Mouse (Mus musculus): Measurements from ENCODE around the gene Hist1h4m. TPM values are rescaled to one million over a fixed set of nuclear protein-coding genes. Genes with fewer than 3 reads are reported as not detected.
"Not testable (repeated sequence)": the region's sequence is repeated elsewhere in the genome, so short reads cannot be mapped to it uniquely, and the experiment has no call there.

Gene Hist1h4m
- total RNA-seq (2021): 100 to 1,000 TPM; 222 to 263 TPM

DNA sequence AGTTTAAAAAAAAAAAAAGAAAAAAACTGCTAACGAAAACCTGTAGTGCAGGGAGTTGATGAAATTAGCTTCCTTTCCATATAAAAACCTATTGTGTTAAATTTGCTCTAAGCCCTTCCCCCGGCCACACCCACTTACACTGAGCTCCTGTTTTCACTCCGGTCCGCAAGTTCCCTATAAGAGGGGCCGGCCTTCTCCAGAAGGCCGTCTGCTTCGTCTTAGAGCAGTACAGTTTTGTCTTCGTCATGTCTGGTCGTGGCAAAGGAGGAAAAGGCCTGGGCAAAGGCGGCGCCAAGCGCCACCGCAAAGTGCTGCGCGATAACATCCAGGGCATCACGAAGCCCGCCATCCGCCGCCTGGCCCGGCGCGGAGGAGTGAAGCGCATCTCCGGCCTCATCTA is at the start of gene Hist1h4m:
Gene Hist1h4m, plus strand, starts transcription at position 208 of the 400 bp plus-strand sequence.
- intact Hi-C loops (cut with DNase I): not testable (repeated sequence)
- DNase-seq (ENCODE audit: low spot score in 2 of 2): peak; percentile 56 to 70

DNA sequence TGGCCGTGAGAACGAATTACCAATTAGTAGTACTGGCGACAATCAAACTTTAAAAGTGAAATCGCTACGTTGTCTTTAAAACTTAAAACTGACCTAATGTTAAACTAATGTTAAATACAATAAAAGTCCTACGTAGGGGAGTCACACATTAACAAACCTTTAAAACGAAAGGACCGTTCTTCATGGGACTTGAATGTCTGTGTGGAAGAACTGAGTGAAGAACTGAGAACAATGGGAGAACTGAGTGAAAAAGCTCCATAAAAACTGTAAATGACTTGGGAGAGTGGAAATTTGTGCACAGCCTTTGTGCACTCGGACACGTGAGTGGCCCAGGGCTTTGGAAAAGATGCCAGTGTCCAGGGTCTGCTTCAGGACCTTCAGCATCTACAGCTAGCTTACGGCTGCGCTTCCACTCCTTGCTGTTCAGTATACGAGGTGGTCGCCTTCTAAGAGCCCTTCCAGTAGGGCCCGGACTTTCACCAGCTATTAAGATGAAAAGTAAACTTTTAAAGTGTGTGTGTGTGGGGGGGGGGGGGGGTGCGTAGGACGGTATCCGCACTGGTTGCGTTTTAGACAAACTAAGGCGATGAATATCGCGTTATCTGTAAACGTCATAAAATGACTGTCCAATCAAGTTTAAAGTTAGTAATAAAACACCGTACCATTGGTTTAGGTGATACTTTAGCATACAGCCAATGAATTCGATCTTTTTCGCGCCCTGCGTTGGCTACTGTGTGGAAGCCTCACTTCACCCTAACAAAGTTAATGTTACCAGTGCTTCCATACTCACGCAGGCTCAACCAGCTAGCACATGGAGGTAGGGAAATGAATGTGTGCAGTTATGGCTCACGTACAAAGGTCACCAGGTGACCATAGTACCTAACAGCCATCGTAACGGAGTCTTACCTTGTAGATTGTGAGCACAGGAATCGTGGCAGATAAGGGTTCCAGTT is 32.5 kb upstream of the Hist1h4m start:
- intact Hi-C loops (cut with DNase I): loop anchor here (5.0 kb wide), 1 partner anchor 1903 kb away; the partner anchor contains the start of genes Hist1h2ac and Hist1h2bc
- peak; percentile 70 to 89 for DNase-seq (ENCODE audit: low spot score in 2 of 2)

DNA sequence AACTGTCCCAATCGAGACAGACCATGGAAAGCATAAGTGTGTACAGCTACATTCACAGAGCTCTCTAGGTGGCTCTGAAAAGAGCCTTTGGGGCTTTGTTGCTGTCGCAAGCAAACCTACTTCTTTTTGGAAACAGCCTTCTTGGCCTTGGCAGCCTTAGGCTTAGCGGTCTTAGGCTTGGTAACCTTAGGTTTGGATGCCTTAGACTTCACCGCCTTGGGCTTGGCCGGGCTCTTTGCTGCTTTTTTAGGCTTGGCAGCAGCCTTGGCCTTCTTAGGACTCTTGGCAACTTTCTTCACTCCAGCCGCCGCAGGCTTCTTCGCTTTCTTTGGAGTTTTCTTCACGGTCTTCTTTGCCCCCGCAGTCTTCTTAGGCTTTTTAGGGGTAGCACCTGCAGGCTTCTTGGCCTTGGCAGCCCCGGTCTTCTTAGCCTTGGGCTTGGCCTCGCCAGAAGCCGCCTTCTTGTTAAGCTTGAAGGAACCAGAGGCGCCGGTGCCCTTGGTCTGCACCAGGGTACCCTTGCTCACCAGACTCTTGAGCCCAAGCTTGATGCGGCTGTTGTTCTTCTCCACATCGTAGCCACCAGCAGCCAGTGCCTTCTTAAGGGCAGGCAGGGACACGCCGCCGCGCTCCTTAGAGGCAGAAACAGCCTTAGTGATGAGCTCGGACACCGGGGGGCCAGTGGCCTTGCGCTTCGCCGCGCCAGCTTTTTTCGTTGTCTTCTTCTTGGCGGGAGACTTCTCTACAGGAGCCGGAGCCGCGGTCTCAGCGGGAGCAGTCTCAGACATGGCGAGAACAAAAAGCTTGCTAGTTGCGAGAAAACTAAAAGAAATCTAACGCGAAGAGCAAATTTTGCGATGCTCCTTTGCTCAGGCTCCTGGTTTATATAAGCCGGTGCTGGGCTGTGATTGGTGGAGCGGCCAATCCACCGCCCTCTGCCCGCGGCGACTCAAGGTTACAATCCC is 31.5 kb upstream of the Hist1h4m start, which contains the start of gene Hist1h1b:
Gene Hist1h1b, minus strand, starts transcription at position 859 of the 965 bp plus-strand sequence.
- peak; percentile 57 to 77 for DNase-seq (ENCODE audit: low spot score in 2 of 2)
- intact Hi-C loops (cut with DNase I): loop anchor here (5.0 to 10.0 kb wide), 3 partner anchors 1805 to 1975 kb away; partner anchors contain the start of genes Hist1h2ab, Hist1h2ac, Hist1h2bc and Hist1h3b

DNA sequence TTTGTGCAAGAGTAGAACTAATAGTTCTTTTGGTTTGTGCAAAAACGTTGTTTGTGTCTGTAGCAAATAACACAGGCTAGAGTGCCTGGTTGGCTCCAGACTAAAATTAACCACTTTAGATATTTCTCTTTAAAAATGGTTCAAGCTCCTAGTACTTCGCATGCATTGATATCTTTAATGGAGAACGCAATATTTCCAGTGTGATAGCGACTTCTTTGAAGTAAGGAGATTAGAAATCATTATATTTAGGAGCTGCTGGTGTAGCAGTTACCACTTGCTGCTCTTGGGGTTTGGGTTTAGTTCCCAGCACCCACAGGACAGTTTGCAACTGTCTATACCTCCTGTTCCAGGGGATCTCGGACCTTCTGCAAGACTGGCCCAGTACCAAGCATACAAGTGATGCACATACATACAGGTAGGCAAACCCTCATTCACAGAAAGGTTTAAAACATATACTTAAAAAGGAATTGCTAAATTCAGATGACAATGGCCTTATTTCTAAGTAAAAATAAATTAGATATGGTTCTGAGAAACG is 30.5 kb upstream of the Hist1h4m start:
- intact Hi-C loops (cut with DNase I): loop anchor here (10.0 kb wide), 2 partner anchors 1804 to 1974 kb away; partner anchors contain the start of genes Hist1h2ab, Hist1h3b, Hist1h4b and Hist1h4d
- DNase-seq (ENCODE audit: low spot score in 2 of 2): no peak

DNA sequence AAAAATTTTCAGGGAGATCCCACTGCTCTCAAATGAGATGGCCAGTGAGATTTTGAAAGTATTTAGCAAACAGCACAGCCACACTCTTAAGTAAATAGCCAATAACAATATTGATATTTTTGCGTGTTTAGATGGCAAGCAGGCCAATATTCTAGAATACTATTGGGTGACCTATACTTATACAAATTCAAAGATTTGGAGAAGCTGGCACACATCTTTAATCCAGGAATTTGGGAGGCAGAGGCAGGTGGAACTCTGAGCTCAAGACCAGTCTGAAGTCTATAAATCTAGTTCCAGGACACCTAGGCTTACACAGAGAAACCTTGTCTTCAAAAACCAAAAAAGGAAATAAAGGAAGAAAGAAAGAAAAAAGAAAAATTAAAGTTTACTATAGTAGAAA is 29.9 kb upstream of the Hist1h4m start:
- intact Hi-C loops (cut with DNase I): loop anchor here (2.0 to 10.0 kb wide), 4 partner anchors 29 to 1973 kb away; partner anchors contain the start of genes Hist1h2ab, Hist1h2ai, Hist1h2ak and Hist1h2bl
- no peak for DNase-seq (ENCODE audit: low spot score in 2 of 2)

DNA sequence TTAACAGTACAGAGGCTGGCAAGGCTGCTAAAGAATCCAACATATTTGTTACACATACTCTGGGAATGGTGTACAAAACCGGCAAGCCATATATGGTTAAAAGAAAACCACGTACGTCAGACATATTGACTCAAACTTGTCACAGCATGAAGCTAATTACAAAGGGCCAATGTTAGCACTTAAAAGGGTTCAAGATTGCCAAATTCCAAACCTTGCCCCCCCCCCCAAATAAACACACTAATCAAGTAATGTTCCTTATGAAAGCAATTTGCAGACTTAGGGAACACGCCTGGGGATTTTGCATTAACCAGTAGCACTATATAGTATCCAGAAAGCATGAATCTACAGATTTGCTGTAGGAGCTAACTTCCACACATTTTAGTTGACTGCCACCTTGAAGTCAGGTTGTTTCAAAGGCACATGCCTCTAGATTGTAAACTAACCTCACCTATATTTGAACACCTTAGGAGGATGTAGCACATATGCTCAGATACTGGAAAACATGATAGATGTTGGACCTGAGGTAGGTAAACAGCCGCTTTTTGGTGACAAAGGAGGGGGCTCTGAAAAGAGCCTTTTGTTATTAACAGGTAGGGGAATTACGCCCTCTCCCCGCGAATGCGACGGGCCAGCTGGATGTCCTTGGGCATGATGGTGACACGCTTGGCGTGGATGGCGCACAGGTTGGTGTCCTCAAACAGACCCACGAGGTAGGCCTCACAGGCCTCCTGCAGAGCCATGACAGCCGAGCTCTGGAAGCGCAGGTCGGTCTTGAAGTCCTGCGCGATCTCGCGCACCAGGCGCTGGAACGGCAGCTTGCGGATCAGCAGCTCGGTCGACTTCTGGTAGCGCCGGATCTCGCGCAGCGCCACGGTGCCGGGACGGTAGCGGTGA is 28.9 kb upstream of the Hist1h4m start:
- peak in 1 of 2 experiments; percentile 24 for DNase-seq (ENCODE audit: low spot score in 2 of 2)
- intact Hi-C loops (cut with DNase I): loop anchor here (2.0 to 10.0 kb wide), 4 partner anchors 30 to 1972 kb away; partner anchors contain the start of genes Hist1h2ab, Hist1h2ai, Hist1h2ak and Hist1h2bl

DNA sequence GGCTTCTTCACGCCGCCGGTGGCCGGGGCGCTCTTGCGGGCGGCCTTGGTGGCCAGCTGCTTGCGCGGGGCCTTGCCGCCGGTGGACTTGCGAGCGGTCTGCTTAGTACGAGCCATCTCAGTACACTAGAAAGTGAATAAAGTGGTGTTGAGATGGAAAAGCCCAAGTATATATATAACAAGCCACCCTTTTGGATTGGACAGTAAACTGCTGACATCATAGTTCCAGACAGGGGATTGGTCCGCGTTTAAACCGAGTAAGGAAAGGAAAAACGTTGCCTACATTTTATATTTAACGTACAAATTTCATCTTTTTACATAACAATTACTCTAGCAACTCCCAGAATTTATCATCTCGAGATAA is 28.3 kb upstream of the Hist1h4m start, which contains the start of gene Hist1h3i:
Gene Hist1h3i, minus strand, starts transcription at position 116 of the 363 bp plus-strand sequence.
- DNase-seq (ENCODE audit: low spot score in 2 of 2): peak; percentile 78 to 93

DNA sequence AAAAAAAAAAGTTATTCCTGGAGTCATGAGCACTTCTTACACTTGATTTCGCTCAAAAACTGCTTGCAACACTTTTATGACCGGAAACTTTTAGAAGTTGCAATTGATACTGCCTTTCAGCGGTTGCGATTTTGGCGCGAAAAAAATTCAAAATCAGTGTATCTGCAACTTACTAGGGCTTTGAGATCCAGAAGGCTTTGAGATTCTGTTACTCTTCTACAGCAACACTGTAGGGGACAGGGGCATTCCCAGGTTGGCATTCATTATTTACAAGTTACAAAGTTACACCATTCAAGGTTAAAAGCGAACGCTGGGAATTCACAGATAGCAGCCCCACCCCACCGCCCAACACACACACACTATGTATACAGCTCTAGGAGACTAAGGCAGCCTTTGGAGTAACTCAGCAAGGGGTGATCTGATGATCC is 27.8 kb upstream of the Hist1h4m start:
- DNase-seq (ENCODE audit: low spot score in 2 of 2): peak; percentile 23 to 45
- intact Hi-C loops (cut with DNase I): loop anchor here (2.0 to 10.0 kb wide), 4 partner anchors 31 to 1971 kb away; partner anchors contain the start of genes Hist1h2ab, Hist1h2ai, Hist1h2ak and Hist1h2bl

More for the DNA sequence above, 28.3 kb upstream of the Hist1h4m start, which contains the start of gene Hist1h3i:
- intact Hi-C loops (cut with DNase I): loop anchor here (2.0 to 10.0 kb wide), 4 partner anchors 30 to 1972 kb away; partner anchors contain the start of genes Hist1h2ab, Hist1h2ai, Hist1h2ak and Hist1h2bl

DNA sequence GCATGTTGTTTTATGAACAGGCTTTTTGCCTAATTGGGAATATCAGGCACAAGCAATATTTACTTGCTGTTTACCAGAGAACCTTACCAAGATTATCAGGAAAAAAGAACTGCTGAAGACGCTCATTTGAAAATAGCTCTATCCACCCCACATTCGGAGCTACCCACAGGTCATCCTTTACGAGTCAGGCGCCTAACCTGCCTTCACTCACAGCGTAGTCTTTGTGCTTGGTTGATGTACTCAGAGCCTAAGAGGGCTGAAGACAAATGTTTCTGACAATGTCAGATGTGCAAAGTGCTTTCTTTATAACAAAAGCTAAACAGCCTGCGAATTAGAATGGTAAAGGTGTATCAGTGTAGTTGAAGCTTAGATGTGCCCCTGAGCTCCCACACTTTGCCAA is 27.2 kb upstream of the Hist1h4m start:
- intact Hi-C loops (cut with DNase I): loop anchor here (10.0 kb wide), 2 partner anchors 1800 to 1970 kb away; partner anchors contain the start of genes Hist1h2ab, Hist1h3b, Hist1h4b and Hist1h4d
- no peak for DNase-seq (ENCODE audit: low spot score in 2 of 2)

DNA sequence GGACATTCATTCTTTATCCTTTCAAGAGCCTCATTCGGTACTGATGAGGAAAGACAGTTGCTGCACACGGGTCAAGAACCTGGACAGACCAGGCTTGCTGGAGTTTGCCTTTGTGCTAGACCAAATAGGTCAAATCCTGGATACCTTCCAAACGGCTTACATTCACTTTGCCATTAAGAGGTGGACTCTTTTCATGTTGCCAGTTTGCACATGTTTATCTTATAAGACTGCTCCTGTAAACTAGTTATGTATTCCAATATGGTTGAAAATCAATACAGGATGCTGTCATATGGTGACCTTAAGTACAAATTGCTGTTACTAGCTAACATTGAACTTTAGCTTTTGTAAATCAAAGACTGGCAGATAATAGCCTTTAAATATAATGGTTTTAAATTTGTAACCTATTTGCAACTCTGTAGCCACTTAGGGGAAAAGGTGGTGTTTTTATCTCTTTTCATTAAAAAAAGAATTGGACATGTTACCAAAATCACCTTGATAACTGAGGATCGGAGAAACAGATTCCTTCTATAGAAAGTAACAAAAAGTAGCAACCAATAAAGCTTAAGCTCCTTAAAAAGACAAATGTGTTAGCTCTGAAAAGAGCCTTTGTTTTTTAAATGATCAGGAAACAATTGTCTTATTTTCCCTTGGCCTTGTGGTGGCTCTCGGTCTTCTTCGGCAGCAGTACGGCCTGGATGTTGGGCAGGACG is 25.2 kb upstream of the Hist1h4m start:
- intact Hi-C loops (cut with DNase I): loop anchor here (10.0 kb wide), 2 partner anchors 1798 to 1968 kb away; partner anchors contain the start of genes Hist1h2ab, Hist1h3b, Hist1h4b and Hist1h4d
- DNase-seq (ENCODE audit: low spot score in 2 of 2): no peak

DNA sequence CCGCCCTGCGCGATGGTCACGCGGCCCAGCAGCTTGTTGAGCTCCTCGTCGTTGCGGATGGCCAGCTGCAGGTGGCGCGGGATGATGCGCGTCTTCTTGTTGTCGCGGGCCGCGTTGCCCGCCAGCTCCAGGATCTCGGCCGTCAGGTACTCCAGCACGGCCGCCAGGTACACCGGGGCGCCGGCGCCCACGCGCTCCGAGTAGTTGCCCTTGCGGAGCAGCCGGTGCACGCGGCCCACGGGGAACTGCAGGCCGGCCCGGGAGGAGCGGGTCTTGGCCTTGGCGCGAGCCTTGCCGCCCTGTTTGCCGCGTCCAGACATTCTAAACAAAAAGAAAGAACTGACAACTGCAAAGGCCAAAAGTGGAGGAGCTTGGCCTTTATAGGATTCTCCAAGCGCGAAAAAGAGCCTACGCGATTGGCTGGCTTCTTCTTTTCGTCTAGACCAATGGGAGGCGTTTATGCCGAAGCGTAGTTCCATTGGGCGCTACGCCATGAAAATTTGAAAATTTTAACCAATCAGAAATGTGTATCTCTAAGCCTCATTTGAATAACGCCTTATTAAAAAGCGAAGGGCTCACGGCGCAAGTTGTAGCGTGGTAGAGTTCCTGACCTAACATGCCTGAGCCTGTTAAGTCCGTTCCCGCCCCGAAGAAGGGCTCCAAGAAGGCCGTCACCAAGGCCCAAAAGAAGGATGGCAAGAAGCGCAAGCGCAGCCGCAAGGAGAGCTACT is 24.5 kb upstream of the Hist1h4m start, which contains the start of the genes Hist1h2an and Hist1h2bp:
Gene Hist1h2an, minus strand, starts transcription at position 320 of the 731 bp plus-strand sequence.
Gene Hist1h2bp, plus strand, starts transcription at position 563 of the 731 bp plus-strand sequence.
- DNase-seq (ENCODE audit: low spot score in 2 of 2): peak; percentile 93 to 99
- intact Hi-C loops (cut with DNase I): loop anchor here (10.0 kb wide), 2 partner anchors 1798 to 1968 kb away; partner anchors contain the start of genes Hist1h2ab, Hist1h3b, Hist1h4b and Hist1h4d

DNA sequence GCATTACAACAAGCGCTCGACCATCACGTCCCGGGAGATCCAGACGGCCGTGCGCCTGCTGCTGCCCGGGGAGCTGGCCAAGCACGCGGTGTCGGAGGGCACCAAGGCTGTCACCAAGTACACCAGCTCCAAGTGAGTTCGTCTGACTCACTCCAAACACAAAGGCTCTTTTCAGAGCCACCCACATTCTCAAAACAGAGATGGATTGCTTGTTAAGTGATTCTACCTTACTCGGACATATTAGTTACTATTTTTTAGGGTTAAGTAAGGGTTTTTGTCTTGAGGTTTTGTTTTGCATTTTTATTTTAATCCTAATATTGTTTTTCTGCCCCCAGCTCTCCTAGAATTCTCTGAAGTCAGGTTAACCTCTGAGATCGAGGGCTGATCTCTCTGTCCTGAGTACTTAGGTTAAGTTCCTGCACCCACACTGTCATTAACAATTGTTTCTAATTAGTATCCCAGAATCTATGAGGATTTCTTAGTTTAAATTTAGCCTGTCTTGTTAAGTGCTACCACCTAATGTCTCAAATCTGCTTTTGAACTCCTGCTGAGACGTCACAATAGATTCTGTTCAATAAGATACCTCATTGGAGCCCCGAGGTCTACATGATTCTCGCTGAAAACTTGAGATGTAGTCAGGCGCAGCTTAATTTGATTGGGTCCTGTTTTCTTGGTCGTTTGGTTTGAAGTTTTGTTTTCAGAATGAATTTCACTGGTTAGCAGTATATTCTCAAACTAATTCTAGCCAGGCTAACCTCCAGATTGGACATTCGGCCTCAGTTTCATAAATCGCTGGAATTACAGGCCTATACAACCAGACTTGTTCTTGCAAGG is 23.6 kb upstream of the Hist1h4m start:
- intact Hi-C loops (cut with DNase I): loop anchor here (10.0 kb wide), 2 partner anchors 1797 to 1967 kb away; partner anchors contain the start of genes Hist1h2ab, Hist1h3b, Hist1h4b and Hist1h4d
- peak in 1 of 2 experiments; percentile 11 for DNase-seq (ENCODE audit: low spot score in 2 of 2)

DNA sequence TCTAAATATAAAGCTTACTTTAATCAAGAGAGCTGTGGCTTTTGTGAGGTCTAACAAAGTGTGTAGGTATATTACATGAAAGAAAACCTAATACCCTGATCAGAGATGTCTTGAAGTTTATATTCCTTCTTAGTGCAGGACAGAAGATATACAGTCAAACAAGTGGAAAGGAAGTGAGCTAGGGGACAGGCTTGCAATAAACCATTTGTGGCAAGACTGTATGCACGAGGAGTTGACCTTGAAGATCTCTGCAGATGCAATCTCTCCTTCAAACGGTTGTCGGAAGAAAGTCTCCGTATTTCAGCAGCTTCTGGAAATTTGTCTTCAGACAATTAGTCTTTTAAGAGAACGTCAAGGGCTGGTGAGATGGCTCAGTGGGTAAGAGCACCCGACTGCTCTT is 21.6 kb upstream of the Hist1h4m start:
- no peak for DNase-seq (ENCODE audit: low spot score in 2 of 2)
- intact Hi-C loops (cut with DNase I): loop anchor here (10.0 kb wide), 2 partner anchors 1795 to 1965 kb away; partner anchors contain the start of genes Hist1h2ab, Hist1h3b, Hist1h4b and Hist1h4d

DNA sequence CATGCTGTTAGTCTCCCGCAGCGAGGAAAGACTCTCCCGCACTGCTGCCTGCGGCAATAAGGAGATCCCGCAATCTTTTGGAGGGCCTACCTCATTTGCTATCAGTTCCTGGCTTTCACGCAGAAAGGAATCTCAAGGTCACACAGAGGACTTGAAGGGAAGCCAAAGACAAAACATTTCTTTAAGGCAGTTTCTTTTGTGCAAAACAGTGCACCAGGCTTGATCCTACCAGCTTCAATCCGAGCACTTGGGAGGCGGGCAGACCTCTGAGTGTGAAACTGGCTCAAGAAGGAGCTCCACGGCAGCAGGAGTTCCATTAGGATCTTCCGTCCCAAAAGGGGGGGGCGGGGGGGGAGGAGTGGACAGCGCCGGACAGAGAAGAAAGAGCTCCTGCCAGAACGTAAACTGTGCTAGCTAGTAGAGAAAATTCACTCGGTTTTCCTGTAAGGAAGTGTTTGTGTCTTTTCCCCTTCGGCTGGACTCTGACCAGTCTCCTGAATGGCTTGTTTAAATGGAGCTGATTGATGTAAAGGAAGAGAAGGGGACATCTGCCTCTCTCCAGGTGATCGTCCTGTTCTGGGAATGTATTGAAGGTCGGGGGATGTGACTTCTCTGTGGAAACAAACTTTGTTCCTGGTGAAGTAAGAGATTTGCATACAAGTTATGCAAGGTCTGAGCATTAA is 20.8 kb upstream of the Hist1h4m start:
- intact Hi-C loops (cut with DNase I): no loop called here
- DNase-seq (ENCODE audit: low spot score in 2 of 2): no peak
